Mouse (Mus musculus) E14TG2a.4 (cell line): Measurements from ENCODE around the gene Svopl.

ENCODE experiments used
- CTCF ChIP-seq: conservative IDR thresholded peaks from 2 replicates; pipeline ENCODE4 v1.5.1; 2014; ENCODE audit warnings: low read length
- NANOG ChIP-seq: IDR thresholded peaks from 2 replicates; pipeline ENCODE4 v1.6.1; 2014; ENCODE audit warnings: borderline replicate concordance, low read length, mixed read lengths

- no peak for TF ChIP-seq CTCF
- TF ChIP-seq NANOG: no peak
Observed at GRCm38 (mm10) chr6:38048003-38048402, 1.2 kb upstream of the Svopl start.
